Mouse (Mus musculus): ENCODE data around the gene Igfbpl1. TPM values are rescaled to one million over a fixed set of nuclear protein-coding genes. Genes with fewer than 3 reads are reported as not detected.

Igfbpl1 gene
- not detected in 2 replicates for total RNA-seq (2023)

GRCm38 (mm10) chr4:45826275-45827040 lies at the start of gene Igfbpl1:
Gene Igfbpl1 (minus strand): TSS chr4:45826923.

GRCm38 (mm10) chr4:45848109-45848824 lies 21.5 kb upstream of the Igfbpl1 start, which contains the start of gene Stra6l:
Gene Stra6l (plus strand): TSS chr4:45848664.

GRCm38 (mm10) chr4:45798964-45799363 lies 27.8 kb downstream of the Igfbpl1 start, which contains the start of gene Aldh1b1:
Gene Aldh1b1 (plus strand): TSS chr4:45799022.

Other genes with a start within 250 kb of the Igfbpl1 start
- 4.4 and 4.6 TPM in 2 replicates for gene Aldh1b1, start 27.9 kb downstream of the Igfbpl1 start, total RNA-seq (2023)
- gene Stra6l, start 21.7 kb upstream of the Igfbpl1 start, total RNA-seq (2023): 0.28 TPM in 1 of 2 replicates, not detected in the other
- gene Ccdc180, start 63.4 kb upstream of the Igfbpl1 start, total RNA-seq (2023): 1.7 and 2.2 TPM in 2 replicates
- gene Tdrd7, start 138.4 kb upstream of the Igfbpl1 start, total RNA-seq (2023): 32.7 and 37.0 TPM in 2 replicates
- 0.93 and 1.7 TPM in 2 replicates for gene Tmod1, start 212.0 kb upstream of the Igfbpl1 start, total RNA-seq (2023)